9 mouse cellular contexts compared by ENCODE assay signal in genomic region chr2:168274374-168274935, GRCm38 (mm10). TPM values are rescaled to one million over a fixed set of nuclear protein-coding genes. Genes with fewer than 3 reads are reported as not detected.
DNase-seq lines count a peak whose midpoint lies in the region; ATAC-seq and TF ChIP-seq lines count a peak whose summit lies in the region.
"Had no signal": no experiment of that assay in that cellular context is flagged by ENCODE, and none has a peak within 500 bp of the region (broad histone marks: within the 10 kb centered on the region; RNA-seq: fewer than 3 reads in every experiment).

No protein-coding gene starts in this region.

- no peak overlapping the region for H3K4me3 ChIP-seq in forebrain, embryonic 11.5 days (ENCODE audit: low read depth, low read length)
- H3K4me3 ChIP-seq in forebrain, embryonic 12.5 days (replicated peaks): no peak overlapping the region
- no peak overlapping the region for H3K4me3 ChIP-seq in midbrain, embryonic 13.5 days (replicated peaks)
- H3K4me3 ChIP-seq in stomach, postnatal 0 days (ENCODE audit: low read depth, low read length): no peak overlapping the region
- H3K4me3 ChIP-seq: limb, embryonic 13.5 days had no signal

- no peaks in the 10 kb centered on the region for H3K9me3 ChIP-seq in forebrain, embryonic 11.5 days (ENCODE audit: control insufficient read depth, low read length)
- H3K9me3 ChIP-seq in forebrain, embryonic 12.5 days: no peaks in the 10 kb centered on the region
- H3K9me3 ChIP-seq in midbrain, embryonic 13.5 days: no peaks in the 10 kb centered on the region
- no peaks in the 10 kb centered on the region for H3K9me3 ChIP-seq in stomach, postnatal 0 days (ENCODE audit: control insufficient read depth, low read length)
- H3K9me3 ChIP-seq: limb, embryonic 13.5 days had no signal

- H3K36me3 ChIP-seq in forebrain, embryonic 11.5 days (ENCODE audit: control insufficient read depth, insufficient read depth, low read length): no peaks in the 10 kb centered on the region
- H3K36me3 ChIP-seq in forebrain, embryonic 12.5 days (replicated peaks): no peaks in the 10 kb centered on the region
- no peaks in the 10 kb centered on the region for H3K36me3 ChIP-seq in midbrain, embryonic 13.5 days
- H3K36me3 ChIP-seq in stomach, postnatal 0 days (ENCODE audit: control insufficient read depth, insufficient read depth, low read length): no peaks in the 10 kb centered on the region
- H3K36me3 ChIP-seq: limb, embryonic 13.5 days had no signal

- TF ChIP-seq CTCF in stomach, postnatal 0 days (IDR thresholded peaks at IDR 0.05; ENCODE audit: low read depth): peak; percentile 89

- no peak overlapping the region for H3K9ac ChIP-seq in forebrain, embryonic 11.5 days (ENCODE audit: low read length)
- H3K9ac ChIP-seq in forebrain, embryonic 12.5 days: no peak overlapping the region
- H3K9ac ChIP-seq in midbrain, embryonic 13.5 days (replicated peaks): no peak overlapping the region
- no peak overlapping the region for H3K9ac ChIP-seq in stomach, postnatal 0 days (ENCODE audit: low read length)
- H3K9ac ChIP-seq: limb, embryonic 13.5 days had no signal

- peak; percentile 85 for DNase-seq in forebrain, embryonic 11.5 days (ENCODE audit: low spot score)
- DNase-seq in R1 (ENCODE audit: low read depth, low spot score): peak; percentile 72
- DNase-seq in cerebellum, postnatal 4 days (ENCODE audit: low spot score in 2 of 2): peak; percentile 74 to 78
- DNase-seq in heart, postnatal 36 days: peak; percentile 70 to 74
- DNase-seq in left cerebral cortex, postnatal 10 days (ENCODE audit: extremely low spot score in 1 of 2, low spot score in 2 of 2): peak; percentile 46 to 82
- peak; percentile 74 for DNase-seq in stomach, postnatal 0 days (ENCODE audit: low spot score)

- no peaks in the 10 kb centered on the region; the same call in 1 of the 2 replicates for H3K27me3 ChIP-seq in forebrain, embryonic 11.5 days (ENCODE audit: control insufficient read depth, insufficient read depth, low read length)
- peaks cover 57% of the 10 kb centered on the region for H3K27me3 ChIP-seq in forebrain, embryonic 12.5 days
- H3K27me3 ChIP-seq in midbrain, embryonic 13.5 days: peaks cover 34% of the 10 kb centered on the region
- 0 out of 2 replicates have a peak, but pooled peaks cover 2% of the 10 kb centered on the region for H3K27me3 ChIP-seq in stomach, postnatal 0 days (ENCODE audit: control insufficient read depth, insufficient read depth, low read length)

- H3K27ac ChIP-seq in forebrain, embryonic 11.5 days (ENCODE audit: low read depth, low read length): no peak overlapping the region
- no peak overlapping the region for H3K27ac ChIP-seq in forebrain, embryonic 12.5 days
- H3K27ac ChIP-seq in midbrain, embryonic 13.5 days: no peak overlapping the region
- H3K27ac ChIP-seq in stomach, postnatal 0 days (replicated peaks): no peak overlapping the region
- H3K27ac ChIP-seq: limb, embryonic 13.5 days had no signal

- intact Hi-C loops in heart, postnatal 36 days (cut with DNase I): loop anchor here (5.0 kb wide), 1 partner anchor 173 kb away; no protein-coding TSS in a partner anchor
- intact Hi-C loops in left cerebral cortex, postnatal 10 days (cut with DNase I): loop anchor here (5.0 kb wide), 1 partner anchor 168 kb away; no protein-coding TSS in a partner anchor

- no peak for TF ChIP-seq EP300 in stomach, postnatal 0 days (optimal IDR thresholded peaks at IDR 0.05)

- H3K4me2 ChIP-seq in forebrain, embryonic 11.5 days (ENCODE audit: low read depth, low read length, severe bottlenecking): no peak overlapping the region
- no peak overlapping the region for H3K4me2 ChIP-seq in forebrain, embryonic 12.5 days
- H3K4me2 ChIP-seq in midbrain, embryonic 13.5 days (replicated peaks): no peak overlapping the region
- no peak overlapping the region for H3K4me2 ChIP-seq in stomach, postnatal 0 days (replicated peaks; ENCODE audit: low read depth)
- H3K4me2 ChIP-seq: limb, embryonic 13.5 days had no signal

- 0 out of 2 replicates have a peak, but pooled peaks have one; percentile 15 for ATAC-seq in forebrain, embryonic 11.5 days (replicated peaks; ENCODE audit: low FRiP score)
- no peak for ATAC-seq in forebrain, embryonic 12.5 days (ENCODE audit: low FRiP score)
- ATAC-seq in midbrain, embryonic 13.5 days: 0 out of 2 replicates have a peak, but pooled peaks have one; percentile 55
- ATAC-seq in stomach, postnatal 0 days (ENCODE audit: low FRiP score, low TSS enrichment): no peak; the same call in 1 of the 2 replicates

- H3K4me1 ChIP-seq in forebrain, embryonic 11.5 days (replicated peaks; ENCODE audit: control insufficient read depth, insufficient read depth, low read length): no peaks in the 10 kb centered on the region
- H3K4me1 ChIP-seq in forebrain, embryonic 12.5 days: peaks cover 4% of the 10 kb centered on the region
- no peaks in the 10 kb centered on the region; the same call in 1 of the 2 replicates for H3K4me1 ChIP-seq in midbrain, embryonic 13.5 days (replicated peaks)
- H3K4me1 ChIP-seq in stomach, postnatal 0 days (replicated peaks; ENCODE audit: control insufficient read depth, insufficient read depth): no peaks in the 10 kb centered on the region

- WGBS in forebrain, embryonic 11.5 days: 11% methylated on average over 11 of the region's 11 CpGs
- WGBS in forebrain, embryonic 12.5 days: 13% methylated on average over 11 of the region's 11 CpGs
- WGBS in midbrain, embryonic 13.5 days: 9% methylated on average over 11 of the region's 11 CpGs
- 11% methylated on average over 11 of the region's 11 CpGs for WGBS in stomach, postnatal 0 days

RNA-seq across cellular contexts. Expression of gene Kcng1, which starts 7.1 kb away (rescaled TPM):
- 1.5 and 2.2 TPM in 2 replicates for polyA plus RNA-seq in forebrain, embryonic 11.5 days (2014; fragmentation: Nextera tagmentation; extraction: Ambion mirVana)
- polyA plus RNA-seq in forebrain, embryonic 12.5 days (2016; fragmentation: Nextera tagmentation; extraction: Ambion mirVana): 3.7 TPM in 2 replicates
- total RNA-seq in heart, postnatal 36 days (2021): under 1 TPM; 0.08 TPM
- total RNA-seq in left cerebral cortex, postnatal 10 days (2021): 10 to 100 TPM; 47.2 to 57.0 TPM
- polyA plus RNA-seq in midbrain, embryonic 13.5 days (2015; fragmentation: Nextera tagmentation; extraction: Ambion mirVana): 2.6 and 3.9 TPM in 2 replicates
- polyA plus RNA-seq in stomach, postnatal 0 days (2015; fragmentation: Nextera tagmentation; extraction: Ambion mirVana): 0.65 and 1.0 TPM in 2 replicates

RNA-seq across cellular contexts. Expression of gene Mocs3, which starts 44.0 kb away (rescaled TPM):
- 8.5 and 9.1 TPM in 2 replicates for polyA plus RNA-seq in forebrain, embryonic 11.5 days (2014; fragmentation: Nextera tagmentation; extraction: Ambion mirVana)
- 9.4 and 9.6 TPM in 2 replicates for polyA plus RNA-seq in forebrain, embryonic 12.5 days (2016; fragmentation: Nextera tagmentation; extraction: Ambion mirVana)
- total RNA-seq in heart, postnatal 36 days (2021): 1 to 10 TPM; 7.9 to 8.0 TPM
- total RNA-seq in left cerebral cortex, postnatal 10 days (2021): 10 to 100 TPM; 14.5 to 16.6 TPM
- polyA plus RNA-seq in midbrain, embryonic 13.5 days (2015; fragmentation: Nextera tagmentation; extraction: Ambion mirVana): 6.0 and 8.7 TPM in 2 replicates
- polyA plus RNA-seq in stomach, postnatal 0 days (2015; fragmentation: Nextera tagmentation; extraction: Ambion mirVana): 6.3 and 8.1 TPM in 2 replicates

RNA-seq across cellular contexts. Expression of gene Dpm1, which starts 44.1 kb away (rescaled TPM):
- 58.6 and 65.3 TPM in 2 replicates for polyA plus RNA-seq in forebrain, embryonic 11.5 days (2014; fragmentation: Nextera tagmentation; extraction: Ambion mirVana)
- polyA plus RNA-seq in forebrain, embryonic 12.5 days (2016; fragmentation: Nextera tagmentation; extraction: Ambion mirVana): 79.3 and 88.0 TPM in 2 replicates
- total RNA-seq in heart, postnatal 36 days (2021): 10 to 100 TPM; 76.0 to 92.6 TPM
- 10 to 100 TPM; 43.6 to 52.5 TPM for total RNA-seq in left cerebral cortex, postnatal 10 days (2021)
- polyA plus RNA-seq in midbrain, embryonic 13.5 days (2015; fragmentation: Nextera tagmentation; extraction: Ambion mirVana): 68.0 and 71.8 TPM in 2 replicates
- 126 and 138 TPM in 2 replicates for polyA plus RNA-seq in stomach, postnatal 0 days (2015; fragmentation: Nextera tagmentation; extraction: Ambion mirVana)

RNA-seq across cellular contexts. Expression of gene Gm20716, which starts 44.3 kb away (rescaled TPM):
- 25.6 and 30.3 TPM in 2 replicates for polyA plus RNA-seq in forebrain, embryonic 11.5 days (2014; fragmentation: Nextera tagmentation; extraction: Ambion mirVana)
- polyA plus RNA-seq in forebrain, embryonic 12.5 days (2016; fragmentation: Nextera tagmentation; extraction: Ambion mirVana): 24.6 and 25.7 TPM in 2 replicates
- 10 to 100 TPM; 14.3 to 16.5 TPM for total RNA-seq in heart, postnatal 36 days (2021)
- total RNA-seq in left cerebral cortex, postnatal 10 days (2021): 10 to 100 TPM; 32.4 to 39.9 TPM
- 29.1 and 29.4 TPM in 2 replicates for polyA plus RNA-seq in midbrain, embryonic 13.5 days (2015; fragmentation: Nextera tagmentation; extraction: Ambion mirVana)
- polyA plus RNA-seq in stomach, postnatal 0 days (2015; fragmentation: Nextera tagmentation; extraction: Ambion mirVana): 4.9 and 5.5 TPM in 2 replicates

Comparison
In these comparisons a context has a peak if more than half of its experiments do, and no peak if none do; other contexts are left out.
1. ATAC-seq: peak in forebrain, embryonic 11.5 days (single experiment) and midbrain, embryonic 13.5 days (single experiment); none in forebrain, embryonic 12.5 days (single experiment) and stomach, postnatal 0 days (single experiment).
2. Peak in every context shown above with its lines, with median percentiles within 50 percentile points of each other: DNase-seq.